Mouse (Mus musculus) thymus, adult 2 months (tissue): ENCODE results near the gene Gm5460.

Experiments
- CTCF ChIP-seq: fragments of 200-500 bp; IDR thresholded peaks from 2 replicates; pipeline ENCODE4 v1.5.1; 2012; ENCODE audit warnings: mild to moderate bottlenecking, control low read depth, low read length, moderate library complexity, borderline replicate concordance; ENCODE audit not compliant: control insufficient read depth, poor library complexity, insufficient read depth; ENCODE audit errors: extremely low read depth
- POLR2A ChIP-seq: fragments of 200-500 bp; IDR thresholded peaks from 2 replicates; pipeline ENCODE4 v1.6.1; 2012; ENCODE audit warnings: mild to moderate bottlenecking, low read length, control low read depth, moderate library complexity; ENCODE audit not compliant: control insufficient read depth, poor library complexity, insufficient read depth; ENCODE audit errors: extremely low read depth

- TF ChIP-seq POLR2A (no peak), CTCF (no peak)
These were observed 58.8 kb downstream of the Gm5460 start for GRCm38 (mm10) chr14:34075346-34075745.
